Mouse (Mus musculus): ENCODE measurements around the gene Trim52.
"Not testable (repeated sequence)": the region's sequence is repeated elsewhere in the genome, so short reads cannot be mapped to it uniquely, and the experiment has no call there.

DNA sequence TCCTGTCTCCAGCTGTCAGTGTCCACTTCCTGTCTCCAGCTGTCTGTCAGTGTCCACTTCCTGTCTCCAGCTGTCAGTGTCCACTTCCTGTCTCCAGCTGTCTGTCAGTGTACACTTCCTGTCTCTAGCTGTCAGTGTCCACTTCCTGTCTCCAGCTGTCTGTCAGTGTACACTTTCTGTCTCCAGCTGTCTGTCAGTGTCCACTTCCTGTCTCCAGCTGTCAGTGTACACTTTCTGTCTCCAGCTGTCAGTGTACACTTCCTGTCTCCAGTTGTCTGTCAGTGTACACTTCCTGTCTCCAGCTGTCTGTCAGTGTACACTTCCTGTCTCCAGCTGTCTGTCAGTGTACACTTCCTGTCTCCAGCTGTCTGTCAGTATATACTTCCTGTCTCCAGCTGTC, 57.9 kb downstream of the Trim52 start:
- TF ChIP-seq POLR2A (IDR thresholded peaks at IDR 0.05; ENCODE audit: borderline replicate concordance, low read depth, low read length); CTCF (IDR thresholded peaks at IDR 0.05; ENCODE audit: low read depth, low read length): not testable (repeated sequence)
